21 mouse cellular contexts compared by ENCODE assay signal in the genomic region with DNA sequence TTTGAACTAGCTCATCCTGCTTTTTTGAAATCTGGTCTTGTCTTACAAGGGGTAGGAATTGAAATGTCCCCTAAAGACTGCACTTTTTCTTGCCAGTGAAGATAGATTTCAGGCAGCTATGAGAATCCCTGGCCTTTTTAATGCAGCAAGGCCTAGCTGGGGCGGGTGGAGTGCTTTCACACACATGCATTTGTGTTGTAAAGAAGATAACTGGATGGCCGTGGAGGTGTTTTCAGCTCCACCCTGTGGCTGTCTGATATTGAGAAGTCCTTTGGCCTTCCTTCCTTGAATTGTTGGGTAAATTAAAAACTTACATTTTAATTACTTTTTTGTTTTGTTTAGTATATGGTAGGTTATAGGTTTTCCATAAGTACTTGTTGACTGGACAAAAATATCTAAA. TPM values are rescaled to one million over a fixed set of nuclear protein-coding genes. Genes with fewer than 3 reads are reported as not detected.
A peak's percentile ranks its signal among the peaks of the same experiment; 100 is the strongest.
DNase-seq lines count a peak whose midpoint lies in the region; ATAC-seq and TF ChIP-seq lines count a peak whose summit lies in the region.
"Had no signal": no experiment of that assay in that cellular context is flagged by ENCODE, and none has a peak within 500 bp of the region (broad histone marks: within the 10 kb centered on the region; RNA-seq: fewer than 3 reads in every experiment).

No protein-coding gene starts in this region.

- TF ChIP-seq EP300 in MEL (IDR thresholded peaks at IDR 0.05; ENCODE audit: low read depth in 1 of 2, low read length in 2 of 2) = peak; percentile 22 to 37; a peak in 2 of 4 replicates

- H3K9ac ChIP-seq in MEL (ENCODE audit: control insufficient read depth, low read depth, low read length, poor library complexity, severe bottlenecking) = no peak overlapping the region
- H3K9ac ChIP-seq: forebrain, embryonic 12.5 days; hindbrain, embryonic 13.5 days; kidney, embryonic 15.5 days; limb, embryonic 12.5 days; stomach, embryonic 15.5 days had no signal

- H3K27me3 ChIP-seq in MEL (ENCODE audit: control insufficient read depth in 1 of 2, insufficient read depth in 2 of 2, low read length in 2 of 2) = no peaks in the 10 kb centered on the region
- H3K27me3 ChIP-seq: kidney, embryonic 15.5 days; limb, embryonic 12.5 days; megakaryocyte, embryonic 14.5 days; Patski; stomach, embryonic 15.5 days had no signal

- no peak overlapping the region for H3K4me3 ChIP-seq in gastrocnemius, adult 2 months
- no peak overlapping the region for H3K4me3 ChIP-seq in MEL (ENCODE audit: control insufficient read depth in 1 of 2, insufficient read depth in 1 of 2, low read depth in 2 of 2, low read length in 2 of 2)
- H3K4me3 ChIP-seq: forebrain, embryonic 12.5 days; hindbrain, embryonic 13.5 days; kidney, embryonic 15.5 days; left cerebral cortex, adult 2 months; limb, embryonic 12.5 days; megakaryocyte, embryonic 14.5 days; stomach, embryonic 15.5 days had no signal

- intact Hi-C loops in gastrocnemius, adult 2 months (cut with DNase I) = no loop called here

- peak; percentile 60 for ATAC-seq in megakaryocyte progenitor cell, adult 5-6 weeks (replicated peaks; ENCODE audit: poor library complexity)
- ATAC-seq: midbrain, embryonic 16.5 days; Patski had no signal

- H3K79me2 ChIP-seq in MEL (ENCODE audit: control insufficient read depth, insufficient read depth, low read length, poor library complexity) = no peaks in the 10 kb centered on the region; the same call in 1 of the 2 replicates

- TF ChIP-seq RAD21 in MEL (IDR thresholded peaks at IDR 0.05; ENCODE audit: low read depth, low read length) = no peak; the same call in none of the 2 replicates

- DNase-seq in gastrocnemius, adult 2 months = no peak
- DNase-seq in gastrocnemius, adult 8-10 months (ENCODE audit: low spot score in 2 of 2) = no peak
- DNase-seq in MEL (ENCODE audit: low read depth, low spot score) (peak; percentile 70), liver (peak; percentile 75)
- DNase-seq in right cerebral cortex, postnatal 14 days = no peak
- DNase-seq in thymus, adult 18-20 months = no peak
- DNase-seq in thymus, postnatal 0 days (ENCODE audit: low spot score) = no peak
- DNase-seq: cerebellum, postnatal 10 days; right cerebral cortex, adult 18-20 months; spleen, adult 18-20 months; thymus, postnatal 14 days had no signal

- peak overlapping the region; percentile 9; the same call in 1 of the 2 replicates for H3K27ac ChIP-seq in gastrocnemius, adult 2 months
- H3K27ac ChIP-seq in MEL (ENCODE audit: control insufficient read depth, low read depth, low read length) = peak overlapping the region; percentile 23
- H3K27ac ChIP-seq: forebrain, embryonic 12.5 days; hindbrain, embryonic 13.5 days; kidney, embryonic 15.5 days; left cerebral cortex, adult 2 months; limb, embryonic 12.5 days; stomach, embryonic 15.5 days had no signal

- no peak for TF ChIP-seq POLR2A in MEL (IDR thresholded peaks at IDR 0.05; ENCODE audit: control insufficient read depth in 1 of 2, insufficient read depth in 1 of 2, low read depth in 1 of 2, low read length in 2 of 2, poor library complexity in 1 of 2)

- H3K9me3 ChIP-seq in MEL (replicated peaks; ENCODE audit: insufficient read depth, low read length) = no peaks in the 10 kb centered on the region
- H3K9me3 ChIP-seq: forebrain, embryonic 12.5 days; hindbrain, embryonic 13.5 days; kidney, embryonic 15.5 days; limb, embryonic 12.5 days; megakaryocyte, embryonic 14.5 days; stomach, embryonic 15.5 days had no signal

- H3K36me3 ChIP-seq in MEL (ENCODE audit: control insufficient read depth in 1 of 2, insufficient read depth in 2 of 2, low read length in 2 of 2) = peaks cover 3 to 20% of the 10 kb centered on the region in 2 experiments; a peak in 3 of 4 replicates

- TF ChIP-seq CTCF in gastrocnemius, adult 2 months (IDR thresholded peaks at IDR 0.05) = no peak
- TF ChIP-seq CTCF in MEL (IDR thresholded peaks at IDR 0.05 in 2 of 3, conservative IDR thresholded peaks at IDR 0.05 in 1 of 3; ENCODE audit: control insufficient read depth in 1 of 3, insufficient read depth in 1 of 3, low read depth in 2 of 3, low read length in 3 of 3, poor library complexity in 1 of 3, severe bottlenecking in 1 of 3) = peak in 1 of 3 experiments; percentile 28; a peak in 2 of 6 replicates

- peaks cover 4 to 18% of the 10 kb centered on the region in 2 experiments for H3K4me1 ChIP-seq in MEL (ENCODE audit: control insufficient read depth in 1 of 2, insufficient read depth in 2 of 2, low read length in 2 of 2)
- H3K4me1 ChIP-seq: stomach, embryonic 15.5 days had no signal

TF ChIP-seq in MEL, 35 proteins besides CTCF, POLR2A, EP300 and RAD21:
- peak; percentile 20; the same call in 1 of the 2 replicates for TF ChIP-seq MXI1 (IDR thresholded peaks at IDR 0.05; ENCODE audit: low read depth, low read length)
- peak; percentile 36; the same call in 1 of the 2 replicates for TF ChIP-seq GATA1 (IDR thresholded peaks at IDR 0.05; ENCODE audit: low read depth, low read length)
- no peak for TF ChIP-seq TBP (IDR thresholded peaks at IDR 0.05; ENCODE audit: low read depth, low read length)
- no peak for TF ChIP-seq NELFE (IDR thresholded peaks at IDR 0.05; ENCODE audit: low read depth, low read length)
- no peak for TF ChIP-seq ZMIZ1 (IDR thresholded peaks at IDR 0.05; ENCODE audit: low read depth, low read length)
- no peak for TF ChIP-seq HCFC1 (IDR thresholded peaks at IDR 0.05; ENCODE audit: low read depth, low read length)
- TF ChIP-seq SMC3 (IDR thresholded peaks at IDR 0.05; ENCODE audit: low read depth, low read length) = peak; percentile 28
- no peak for TF ChIP-seq ZNF384 (IDR thresholded peaks at IDR 0.05; ENCODE audit: low read depth, low read length)
- TF ChIP-seq TCF12 (IDR thresholded peaks at IDR 0.05; ENCODE audit: low read depth, low read length) = 0 out of 2 replicates have a peak, but pooled peaks have one; percentile 20
- no peak for TF ChIP-seq RCOR1 (IDR thresholded peaks at IDR 0.05; ENCODE audit: low read depth, low read length)
- TF ChIP-seq POLR2AphosphoS2 (IDR thresholded peaks at IDR 0.05; ENCODE audit: low read length) = no peak
- peak; percentile 42; the same call in 1 of the 2 replicates for TF ChIP-seq SIN3A (IDR thresholded peaks at IDR 0.05; ENCODE audit: low read length)
- no peak for TF ChIP-seq MYC (IDR thresholded peaks at IDR 0.05; ENCODE audit: low read depth, low read length)
- TF ChIP-seq USF1 (IDR thresholded peaks at IDR 0.05; ENCODE audit: low read depth, low read length) = no peak
- no peak for TF ChIP-seq CHD1 (IDR thresholded peaks at IDR 0.05; ENCODE audit: low read depth, low read length)
TF ChIP-seq in MEL: peak in this region for 5.

RNA-seq across cellular contexts. Expression of gene Pdk1, which starts 5.4 kb away (rescaled TPM):
- 10 to 100 TPM; 52.2 to 85.3 TPM for total RNA-seq in gastrocnemius, adult 2 months (2021)
- 10 to 100 TPM; 60.8 to 70.6 (median 68.1) TPM for total RNA-seq in gastrocnemius, adult 8-10 months (2022)
- 12.2 and 18.2 TPM in 2 replicates for total RNA-seq in MEL (2012; rRNA removed)
- polyA plus RNA-seq in MEL (2012; ENCODE audit: insufficient read depth in 1 of 2, insufficient read length in 2 of 2, low read depth in 1 of 2, low replicate concordance in 2 of 2, missing spikeins in 1 of 2) = 10 to 100 TPM in 1 of 2 experiments, not detected in 1; 56.1 TPM
- total RNA-seq in megakaryocyte progenitor cell, adult 5-6 weeks (2015) = 25.9 and 26.5 TPM in 2 replicates
- total RNA-seq in megakaryocyte progenitor cell, adult 5-6 weeks (2017) = 54.9 and 79.0 TPM in 2 replicates
- polyA plus RNA-seq in thymus, postnatal 0 days (2015; fragmentation: Nextera tagmentation; extraction: Ambion mirVana) = 60.2 and 73.8 TPM in 2 replicates

Comparison
In these comparisons a context has a peak if more than half of its experiments do, and no peak if none do; other contexts are left out.
1. DNase-seq: peak in MEL (single experiment) and liver (single experiment); none in gastrocnemius, adult 2 months (single experiment), gastrocnemius, adult 8-10 months (0 of 2), right cerebral cortex, postnatal 14 days (single experiment), thymus, adult 18-20 months (0 of 2) and thymus, postnatal 0 days (single experiment).